Mouse (Mus musculus) MN1 (cell line): ENCODE results near the gene Slc26a6.

Experiments
- DNase-seq: peaks from one replicate; pipeline ENCODE4 v3.0.0-alpha.2; 2016; ENCODE audit warnings: low spot score

Gene Slc26a6

GRCm38 (mm10) chr9:108955846-108956245, 102.8 kb downstream of the Slc26a6 start:
- DNase-seq, result no peak
